Mouse (Mus musculus) ES-E14 (cell line): Measurements from ENCODE around the gene Gm33543.

Source experiments
- CHD2 ChIP-seq: IDR thresholded peaks from 2 replicates; pipeline ENCODE4 v1.6.1; 2014; ENCODE audit warnings: mild to moderate bottlenecking, low read depth, low read length, inconsistent platforms
- MAFK ChIP-seq: IDR thresholded peaks from 2 replicates; pipeline ENCODE4 v1.6.1; 2014; ENCODE audit warnings: mild to moderate bottlenecking, low read depth, low read length, inconsistent platforms; ENCODE audit not compliant: insufficient read depth
- ZC3H11A ChIP-seq: IDR thresholded peaks from 2 replicates; pipeline ENCODE4 v1.6.1; 2012; ENCODE audit warnings: low read depth, mild to moderate bottlenecking, inconsistent platforms, low read length, borderline replicate concordance
- ZNF384 ChIP-seq: IDR thresholded peaks from 2 replicates; pipeline ENCODE4 v1.6.1; 2012; ENCODE audit warnings: low read depth, low read length, inconsistent platforms

DNA sequence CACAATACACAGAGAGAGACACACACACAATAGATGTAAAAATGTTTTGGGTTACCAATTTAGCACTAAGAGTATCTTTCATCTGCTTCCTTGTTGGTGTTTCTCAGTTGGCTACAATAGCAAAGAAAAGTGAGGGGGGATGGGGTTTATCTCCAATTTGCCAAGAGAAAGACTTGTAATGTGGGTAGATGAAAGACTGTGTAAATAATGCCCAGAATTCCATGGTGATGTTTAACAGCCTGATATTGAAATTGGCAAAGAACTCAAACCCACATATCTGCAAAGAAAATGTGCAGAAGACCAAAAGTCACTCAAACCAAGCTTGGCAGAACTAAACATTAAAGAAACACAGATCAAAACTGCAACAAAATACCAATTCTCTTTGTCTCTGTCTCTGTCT, 3.6 kb upstream of the Gm33543 start:
- TF ChIP-seq ZNF384, result no peak
- TF ChIP-seq ZC3H11A, result no peak
- TF ChIP-seq MAFK, result no peak
- no peak for TF ChIP-seq CHD2
